Mouse (Mus musculus) E14TG2a.4 (cell line): ENCODE measurements at regions not wholly inside any gene's neighbourhood (a gene's known extent, or its start where the extent isn't known, plus 50 kb on each side); places are given as distances from the start of the nearest gene placed in this dataset.

ENCODE experiments used
- H3K27me3 ChIP-seq: 2 replicates; pipeline ENCODE4 v1.6.1; 2014; ENCODE audit warnings: low read length, control low read depth; ENCODE audit not compliant: insufficient read depth
- H3K36me3 ChIP-seq: 2 replicates; pipeline ENCODE4 v1.6.1; 2014; ENCODE audit warnings: low read length, control low read depth; ENCODE audit not compliant: insufficient read depth
- H3K4me1 ChIP-seq: replicated peaks from 2 replicates; pipeline ENCODE4 v1.6.1; 2014; ENCODE audit warnings: low read depth, low read length, control low read depth
- H3K4me3 ChIP-seq: replicated peaks from 2 replicates; pipeline ENCODE4 v1.5.1; 2014; ENCODE audit warnings: mild to moderate bottlenecking, low read length
- H3K9me3 ChIP-seq: 2 replicates; pipeline ENCODE4 v1.6.1; 2014; ENCODE audit warnings: low read length, control low read depth
- CTCF ChIP-seq: conservative IDR thresholded peaks from 2 replicates; pipeline ENCODE4 v1.5.1; 2014; ENCODE audit warnings: low read length
- NANOG ChIP-seq: IDR thresholded peaks from 2 replicates; pipeline ENCODE4 v1.6.1; 2014; ENCODE audit warnings: borderline replicate concordance, low read length, mixed read lengths
- POU5F1 ChIP-seq: IDR thresholded peaks from 2 replicates; pipeline ENCODE4 v1.6.1; 2014; ENCODE audit warnings: low read length, borderline replicate concordance

DNA sequence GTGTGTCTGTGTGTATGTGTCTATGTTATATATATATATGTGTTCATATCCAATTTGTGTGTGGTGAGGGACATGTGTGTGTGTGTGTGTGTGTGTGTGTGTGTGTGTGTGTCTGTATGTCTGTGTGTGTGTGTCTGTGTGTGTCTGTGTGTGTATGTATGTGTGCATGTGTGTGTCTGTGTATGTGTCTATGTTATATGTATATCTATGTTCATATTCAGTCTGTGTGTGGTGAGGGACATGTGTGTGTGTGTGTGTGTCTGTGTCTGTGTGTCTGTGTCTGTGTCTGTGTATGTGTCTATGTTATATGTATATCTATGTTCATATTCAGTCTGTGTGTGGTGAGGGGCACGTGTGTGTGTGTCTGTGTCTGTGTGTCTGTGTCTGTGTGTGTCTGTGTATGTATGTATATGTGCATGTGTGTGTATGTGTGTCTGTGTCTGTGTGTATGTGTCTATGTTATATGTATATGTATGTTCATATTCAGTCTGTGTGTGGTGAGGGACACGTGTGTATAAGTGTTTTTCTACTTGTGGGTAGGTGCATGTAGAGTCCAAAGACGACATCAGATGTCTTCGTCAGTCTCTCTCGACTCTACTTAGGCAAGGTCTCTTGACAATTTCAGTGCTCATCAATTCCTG is 370.5 kb upstream of the Slc7a11 start:
- Histone ChIP-seq H3K27me3 (no peaks in the 10 kb centered on the region), H3K36me3 (no peaks in the 10 kb centered on the region), H3K4me3 (no peak overlapping the region), H3K9me3 (no peaks in the 10 kb centered on the region), H3K4me1 (no peaks in the 10 kb centered on the region)
- TF ChIP-seq POU5F1 (no peak), CTCF (no peak), NANOG (no peak)

DNA sequence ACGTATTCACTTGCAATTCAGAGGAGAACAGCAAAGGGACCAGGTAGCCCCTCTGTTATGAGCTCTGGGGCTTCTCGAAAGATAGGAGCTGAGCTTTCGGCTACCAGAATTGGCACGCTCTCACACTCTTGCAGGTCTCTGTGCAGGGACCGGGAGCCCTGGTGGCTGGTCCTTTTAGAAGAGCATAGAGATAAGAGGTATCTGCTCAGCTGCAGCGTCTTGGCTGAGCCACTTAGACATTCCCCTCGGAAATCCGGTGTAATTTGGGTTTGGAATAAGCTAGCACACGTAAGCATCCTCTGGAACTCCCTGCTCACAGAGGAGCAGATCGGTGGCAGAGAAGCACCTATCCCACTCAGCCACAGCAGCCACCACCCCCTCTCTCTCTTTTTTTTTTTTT is 372.3 kb upstream of the Slc7a11 start:
- no peaks in the 10 kb centered on the region for H3K36me3 ChIP-seq
- H3K9me3 ChIP-seq: no peaks in the 10 kb centered on the region
- no peaks in the 10 kb centered on the region for H3K27me3 ChIP-seq
- TF ChIP-seq NANOG (no peak), CTCF (no peak), POU5F1 (no peak)
- H3K4me1 ChIP-seq: no peaks in the 10 kb centered on the region
- H3K4me3 ChIP-seq: no peak overlapping the region

DNA sequence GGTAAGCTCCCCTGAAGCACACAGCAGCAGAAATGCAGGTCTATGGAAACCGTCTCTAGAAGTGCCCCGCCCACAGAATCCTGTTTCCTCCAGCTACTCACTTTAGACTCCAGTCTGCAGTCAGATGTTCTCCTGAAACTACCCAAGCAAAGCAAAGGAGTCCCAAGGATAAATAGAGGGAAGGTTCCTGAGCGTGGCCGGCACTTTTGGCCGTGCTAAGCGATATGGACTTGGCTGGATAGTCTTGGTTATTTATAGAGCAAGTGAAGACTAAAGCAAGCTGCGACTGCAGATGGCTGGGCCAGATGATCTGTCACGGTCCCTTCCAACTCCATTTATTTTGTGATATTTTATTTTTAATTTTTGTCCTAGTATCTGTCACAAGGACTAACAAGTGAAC is 373.1 kb upstream of the Slc7a11 start:
- no peaks in the 10 kb centered on the region for H3K36me3 ChIP-seq
- no peaks in the 10 kb centered on the region for H3K4me1 ChIP-seq
- H3K9me3 ChIP-seq: no peaks in the 10 kb centered on the region
- H3K27me3 ChIP-seq: no peaks in the 10 kb centered on the region
- no peak overlapping the region for H3K4me3 ChIP-seq
- no peak for TF ChIP-seq NANOG
- TF ChIP-seq POU5F1: no peak
- TF ChIP-seq CTCF: no peak

DNA sequence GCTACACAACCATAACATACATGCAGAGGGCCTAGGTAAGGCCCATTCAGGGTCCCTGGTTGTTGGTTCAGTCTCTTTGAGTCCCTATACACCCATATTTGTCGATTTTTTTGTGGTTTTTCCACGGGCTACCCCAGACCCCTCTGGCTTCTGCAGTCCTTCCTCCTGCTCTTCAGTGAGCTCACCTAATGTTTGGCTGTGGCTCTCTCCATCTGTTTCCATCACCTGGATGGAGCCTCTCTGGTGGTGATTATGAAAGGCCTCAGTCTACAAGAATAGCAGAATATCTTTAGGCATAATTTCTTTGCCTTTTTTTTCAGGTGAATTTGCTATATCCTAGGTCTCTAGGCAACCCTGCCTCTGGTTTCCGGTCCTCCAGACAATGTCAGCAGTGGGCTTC is 373.9 kb upstream of the Slc7a11 start:
- Histone ChIP-seq H3K27me3 (no peaks in the 10 kb centered on the region), H3K4me1 (no peaks in the 10 kb centered on the region), H3K9me3 (no peaks in the 10 kb centered on the region), H3K36me3 (no peaks in the 10 kb centered on the region), H3K4me3 (no peak overlapping the region)
- TF ChIP-seq POU5F1: no peak
- no peak for TF ChIP-seq NANOG
- TF ChIP-seq CTCF: no peak

DNA sequence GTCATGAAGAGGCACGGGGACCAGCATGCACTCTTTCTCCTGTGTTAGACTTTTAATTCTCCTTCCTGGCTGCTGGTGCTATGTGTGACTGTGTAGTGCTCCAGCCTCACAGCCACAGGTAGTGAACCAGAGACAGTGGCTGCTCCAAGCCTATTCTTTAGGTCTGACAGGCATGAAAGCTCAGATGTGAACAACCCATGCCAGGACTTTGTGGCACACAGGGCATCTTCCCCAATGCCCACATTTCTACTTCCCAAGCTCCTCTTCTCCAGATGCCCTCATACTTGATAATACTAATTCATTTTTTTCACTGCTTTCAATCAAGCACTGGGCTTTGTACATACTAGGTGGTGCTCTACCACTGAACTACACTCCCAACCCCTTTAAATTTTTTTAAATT is 377.4 kb upstream of the Slc7a11 start:
- H3K27me3 ChIP-seq: no peaks in the 10 kb centered on the region
- TF ChIP-seq POU5F1: no peak
- TF ChIP-seq CTCF: no peak
- TF ChIP-seq NANOG: no peak
- no peak overlapping the region for H3K4me3 ChIP-seq
- H3K9me3 ChIP-seq: no peaks in the 10 kb centered on the region
- no peaks in the 10 kb centered on the region for H3K36me3 ChIP-seq
- H3K4me1 ChIP-seq: no peaks in the 10 kb centered on the region

DNA sequence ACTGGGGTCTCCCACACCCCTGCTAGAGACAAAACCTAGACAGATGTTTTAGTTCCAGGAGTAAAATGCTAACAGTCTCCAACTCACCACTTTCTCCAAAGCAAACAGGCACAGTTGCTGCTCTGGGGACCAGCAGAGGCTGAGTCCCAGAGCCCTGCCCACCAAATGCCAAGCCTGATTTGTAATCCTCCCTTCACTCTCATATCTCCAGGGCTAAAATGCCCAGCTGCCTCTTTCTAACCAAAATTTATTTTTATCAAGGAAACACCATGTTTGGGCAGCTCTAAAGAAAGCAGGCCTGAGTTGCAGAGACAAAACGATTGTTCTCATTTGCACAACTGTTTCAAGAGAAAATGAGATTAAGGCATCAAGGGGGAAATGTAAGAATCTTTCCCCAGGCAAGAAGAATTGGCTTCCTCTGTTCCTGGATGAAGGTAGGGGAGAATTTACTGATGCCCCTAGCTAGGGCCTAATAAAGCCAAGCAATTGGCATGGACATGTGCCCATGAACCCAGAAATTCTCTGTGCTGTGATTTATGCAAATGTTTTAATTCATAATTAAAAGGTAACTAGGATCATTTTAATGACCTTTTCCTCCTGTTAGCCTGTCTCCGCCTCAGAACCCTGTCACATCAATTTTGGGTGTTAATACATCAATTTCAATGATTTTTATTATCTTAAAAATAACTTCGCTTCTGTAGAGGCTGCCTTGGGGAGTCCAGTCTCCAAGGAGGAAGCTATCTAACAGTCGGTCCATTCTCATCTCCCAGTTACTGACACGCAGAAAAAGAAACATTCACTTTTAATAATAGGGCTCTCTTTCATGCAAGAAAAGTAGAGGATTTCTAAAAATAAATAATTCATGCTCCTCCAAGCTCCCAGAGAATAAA is 382.4 kb upstream of the Slc7a11 start:
- H3K27me3 ChIP-seq: no peaks in the 10 kb centered on the region
- no peaks in the 10 kb centered on the region for H3K4me1 ChIP-seq
- TF ChIP-seq CTCF (no peak), NANOG (no peak), POU5F1 (no peak)
- no peaks in the 10 kb centered on the region for H3K9me3 ChIP-seq
- H3K36me3 ChIP-seq: no peaks in the 10 kb centered on the region
- H3K4me3 ChIP-seq: no peak overlapping the region

DNA sequence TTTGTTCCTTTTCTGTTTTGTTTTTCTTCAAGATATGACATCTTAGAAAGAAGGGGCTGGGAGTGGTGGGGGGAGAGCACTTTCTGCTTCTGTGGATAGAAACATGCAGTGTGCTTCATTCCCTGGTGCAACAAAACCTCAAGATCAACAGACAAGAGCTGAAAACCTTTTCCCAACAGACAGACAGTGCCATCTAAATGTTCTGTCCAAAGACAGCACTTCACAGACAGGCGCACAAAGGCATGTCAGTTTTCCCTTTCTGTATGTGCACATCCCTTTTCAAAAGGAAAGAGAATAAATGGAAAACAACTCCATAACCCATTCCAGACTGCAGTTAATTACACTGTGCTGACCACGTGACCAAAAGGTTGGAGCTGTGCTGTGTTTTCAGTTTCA is 383.0 kb upstream of the Slc7a11 start:
- H3K4me3 ChIP-seq: no peak overlapping the region
- TF ChIP-seq NANOG (no peak), CTCF (no peak), POU5F1 (no peak)
- no peaks in the 10 kb centered on the region for H3K36me3 ChIP-seq
- no peaks in the 10 kb centered on the region for H3K4me1 ChIP-seq
- H3K9me3 ChIP-seq: no peaks in the 10 kb centered on the region
- H3K27me3 ChIP-seq: no peaks in the 10 kb centered on the region

DNA sequence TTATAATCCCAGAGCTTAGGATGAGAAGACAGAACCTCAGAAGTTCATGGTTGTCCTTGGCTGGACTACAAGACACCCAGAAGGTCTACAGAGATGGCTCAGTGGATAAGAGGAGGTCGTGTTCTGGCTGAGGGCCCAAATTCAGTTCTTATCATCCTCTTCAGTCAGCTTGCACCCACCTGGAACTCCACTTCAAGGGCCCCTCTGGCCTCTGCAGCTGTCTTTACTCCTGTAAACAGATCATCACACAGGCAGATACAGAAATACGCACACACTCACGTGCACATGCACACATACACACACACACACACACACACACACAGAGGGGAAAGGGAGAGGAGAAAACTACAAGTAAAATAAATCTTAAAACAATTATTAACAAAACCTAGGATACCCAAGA is 385.8 kb upstream of the Slc7a11 start:
- Histone ChIP-seq H3K4me1 (no peaks in the 10 kb centered on the region), H3K4me3 (no peak overlapping the region), H3K27me3 (no peaks in the 10 kb centered on the region), H3K36me3 (no peaks in the 10 kb centered on the region), H3K9me3 (no peaks in the 10 kb centered on the region)
- no peak for TF ChIP-seq CTCF

DNA sequence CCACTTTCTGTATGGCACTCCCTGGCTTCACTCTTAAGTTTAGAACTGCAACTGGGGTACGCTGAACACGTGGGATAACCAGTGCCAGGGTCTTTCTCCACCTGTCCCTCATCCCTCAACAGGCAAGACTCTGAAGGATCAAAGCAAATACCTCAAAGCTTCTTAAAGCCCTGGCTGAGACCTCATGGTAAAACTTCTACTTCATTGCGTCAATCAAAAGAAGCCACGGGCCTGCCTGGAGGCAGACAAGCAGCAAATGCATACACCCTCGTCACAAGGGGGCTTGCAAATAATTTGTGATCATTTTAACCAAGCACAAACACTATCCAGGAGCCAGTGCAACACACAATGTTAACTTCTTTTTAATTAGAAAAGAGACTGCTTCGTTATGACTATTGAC is 387.0 kb upstream of the Slc7a11 start:
- H3K36me3 ChIP-seq: no peaks in the 10 kb centered on the region
- H3K4me1 ChIP-seq: no peaks in the 10 kb centered on the region
- H3K9me3 ChIP-seq: no peaks in the 10 kb centered on the region
- H3K4me3 ChIP-seq: no peak overlapping the region
- TF ChIP-seq NANOG (no peak), POU5F1 (no peak), CTCF (no peak)
- H3K27me3 ChIP-seq: no peaks in the 10 kb centered on the region
